8 mouse cellular contexts compared by ENCODE assay signal in genomic region chr17:35516652-35517500, GRCm38 (mm10). TPM values are rescaled to one million over a fixed set of nuclear protein-coding genes. Genes with fewer than 3 reads are reported as not detected.
DNase-seq lines count a peak whose midpoint lies in the region; ATAC-seq and TF ChIP-seq lines count a peak whose summit lies in the region.

Gene Tcf19 (minus strand): TSS chr17:35516824.
Gene Cchcr1 (plus strand): TSS chr17:35517100.

- intact Hi-C loops in heart, postnatal 25 days (cut with DNase I): no loop called here

- H3K36me3 ChIP-seq in ES-E14 (ENCODE audit: control insufficient read depth, insufficient read depth, low read length, poor library complexity, severe bottlenecking): peaks cover 18% of the 10 kb centered on the region
- no peaks in the 10 kb centered on the region for H3K36me3 ChIP-seq in forebrain, embryonic 15.5 days

- ATAC-seq in forebrain, embryonic 15.5 days (replicated peaks): peak; percentile 95
- peak; percentile 75 for ATAC-seq in neutrophil, adult 5-6 weeks (ENCODE audit: extremely low read depth, insufficient number of reproducible peaks, low FRiP score, poor library complexity, severe bottlenecking)

- no peaks in the 10 kb centered on the region for H3K9me3 ChIP-seq in ES-E14 (ENCODE audit: control insufficient read depth, insufficient read depth, low read depth, low read length)
- H3K9me3 ChIP-seq in forebrain, embryonic 15.5 days: no peaks in the 10 kb centered on the region

- peak within 1 kb of the TSS; percentile 57 for H3K27ac ChIP-seq in ES-E14 (ENCODE audit: insufficient read depth, low read depth, low read length, poor library complexity, severe bottlenecking)
- H3K27ac ChIP-seq in forebrain, embryonic 15.5 days (replicated peaks): peak within 1 kb of the TSS; percentile 35; the same call in 1 of the 2 replicates

- no peaks in the 10 kb centered on the region for H3K27me3 ChIP-seq in forebrain, embryonic 15.5 days

- under 1% methylated on average over 67 of the region's 67 CpGs for WGBS in forebrain, embryonic 15.5 days
- WGBS in lung, adult 2 months: under 1% methylated on average over 67 of the region's 67 CpGs

- H3K4me3 ChIP-seq in ES-E14 (ENCODE audit: insufficient read depth in 1 of 2, low read depth in 1 of 2, low read length in 2 of 2, poor library complexity in 1 of 2, severe bottlenecking in 1 of 2): peak within 1 kb of the TSS; percentile 65 to 66
- peak within 1 kb of the TSS; percentile 59 for H3K4me3 ChIP-seq in forebrain, embryonic 15.5 days
- peak within 1 kb of the TSS; percentile 80 for H3K4me3 ChIP-seq in lung, adult 2 months (replicated peaks; ENCODE audit: extremely low read depth, low read depth, low read length)

- H3K9ac ChIP-seq in ES-E14 (ENCODE audit: insufficient read depth, low read depth, low read length, poor library complexity, severe bottlenecking): peak within 1 kb of the TSS; percentile 68
- peak within 1 kb of the TSS; percentile 54 for H3K9ac ChIP-seq in forebrain, embryonic 15.5 days (replicated peaks)

- in situ Hi-C loops in ES-E14 (cut with MboI; ENCODE audit: low sequenced_read_pairs in 2 of 2, unreplicated experiment in 2 of 2): no loop called here

- TF ChIP-seq CTCF in lung, adult 2 months (IDR thresholded peaks at IDR 0.05; ENCODE audit: insufficient read depth, low read length): no peak

- no peak for TF ChIP-seq POLR2A in lung, adult 2 months (IDR thresholded peaks at IDR 0.05; ENCODE audit: borderline replicate concordance, extremely low read depth, low read depth, low read length)

- peak within 1 kb of the TSS; percentile 72 for H3K4me2 ChIP-seq in forebrain, embryonic 15.5 days (replicated peaks)

- H3K4me1 ChIP-seq in ES-E14 (ENCODE audit: control insufficient read depth in 2 of 2, insufficient read depth in 2 of 2, low read length in 2 of 2, poor library complexity in 1 of 2): peaks cover 5 to 12% of the 10 kb centered on the region in 2 experiments; a peak in 2 of 4 replicates
- H3K4me1 ChIP-seq in forebrain, embryonic 15.5 days: peaks cover 30% of the 10 kb centered on the region
- H3K4me1 ChIP-seq in lung, adult 2 months (ENCODE audit: control insufficient read depth, insufficient read depth, low read length): no peaks in the 10 kb centered on the region

- DNase-seq in ES-E14 (ENCODE audit: low read depth, low spot score): peak; percentile 94
- peak; percentile 93 for DNase-seq in cerebellum, adult 11-12 months
- peak; percentile 94 for DNase-seq in heart, postnatal 25 days (ENCODE audit: low spot score)
- DNase-seq in layer of hippocampus, adult 18-20 months (ENCODE audit: low spot score in 2 of 2): peak; percentile 94 to 97
- peak; percentile 92 for DNase-seq in lung, adult 2 months
- peak; percentile 99 for DNase-seq in thymus, adult 18-20 months

TF ChIP-seq in ES-E14, 5 proteins besides CTCF, POLR2A, EP300 and RAD21:
- TF ChIP-seq HCFC1 (IDR thresholded peaks at IDR 0.05; ENCODE audit: borderline replicate concordance, insufficient read depth, low read length) (no peak), CHD2 (IDR thresholded peaks at IDR 0.05; ENCODE audit: low read depth, low read length) (peak; percentile 87)

RNA-seq across cellular contexts. Expression of gene Tcf19, which starts in this region (rescaled TPM):
- total RNA-seq in ES-E14 (2012; rRNA removed): 7.6 and 10.5 TPM in 2 replicates
- 33.6 and 36.9 TPM in 2 replicates for polyA plus RNA-seq in forebrain, embryonic 15.5 days (2015; fragmentation: Nextera tagmentation; extraction: Ambion mirVana)
- 1 to 10 TPM; 3.1 to 3.5 TPM for total RNA-seq in heart, postnatal 25 days (2021)
- total RNA-seq in layer of hippocampus, adult 18-20 months (2021): 1 to 10 TPM; 4.5 to 5.7 TPM
- 6.4 and 6.5 TPM in 2 replicates for polyA plus RNA-seq in lung, adult 2 months (2012; rRNA removed)
- 1.4 and 2.5 TPM in 2 replicates for total RNA-seq in neutrophil, adult 5-6 weeks (2017)

RNA-seq across cellular contexts. Expression of gene Cchcr1, which starts in this region (rescaled TPM):
- 28.5 and 31.8 TPM in 2 replicates for total RNA-seq in ES-E14 (2012; rRNA removed)
- 9.5 and 10.6 TPM in 2 replicates for polyA plus RNA-seq in forebrain, embryonic 15.5 days (2015; fragmentation: Nextera tagmentation; extraction: Ambion mirVana)
- 1 to 10 TPM; 2.2 to 2.8 TPM for total RNA-seq in heart, postnatal 25 days (2021)
- 10 to 100 TPM in 1 of 2 experiments, 1 to 10 TPM in 1; 9.5 to 12.0 TPM for total RNA-seq in layer of hippocampus, adult 18-20 months (2021)
- 6.5 and 8.4 TPM in 2 replicates for polyA plus RNA-seq in lung, adult 2 months (2012; rRNA removed)
- total RNA-seq in neutrophil, adult 5-6 weeks (2017): 3.1 TPM in 2 replicates

Comparison
In these comparisons a context has a peak if more than half of its experiments do, and no peak if none do; other contexts are left out.
1. Peak in every context shown above with its lines: DNase-seq, ATAC-seq, H3K4me3 ChIP-seq and H3K27ac ChIP-seq.